Mouse (Mus musculus) limb, embryonic 13.5 days (tissue): Measurements from ENCODE around the gene Grin1. TPM values are rescaled to one million over a fixed set of nuclear protein-coding genes. Genes with fewer than 3 reads are reported as not detected.

Experiments
- ATAC-seq: fragments of 200-750 bp; cut with Nextera tagmentation; 2 replicates; pipeline ENCODE4 v1.8.0; 2017; ENCODE audit warnings: low read depth, moderate number of reproducible peaks, moderate TSS enrichment; ENCODE audit not compliant: low FRiP score
- H3K27ac ChIP-seq: fragments of 300-500 bp; sonication (generic); 2 replicates; pipeline ENCODE4 v1.5.1; 2015; ENCODE audit warnings: inconsistent platforms, mild to moderate bottlenecking, moderate library complexity
- H3K27me3 ChIP-seq: fragments of 300-500 bp; sonication (generic); 2 replicates; pipeline ENCODE4 v1.6.1; 2015; ENCODE audit warnings: mild to moderate bottlenecking, inconsistent platforms
- H3K36me3 ChIP-seq: fragments of 300-500 bp; sonication (generic); 2 replicates; pipeline ENCODE4 v1.6.1; 2015; ENCODE audit warnings: inconsistent platforms, mild to moderate bottlenecking, moderate library complexity
- H3K4me1 ChIP-seq: fragments of 300-500 bp; sonication (generic); 2 replicates; pipeline ENCODE4 v1.6.1; 2015; ENCODE audit warnings: inconsistent platforms
- H3K4me2 ChIP-seq: fragments of 300-500 bp; sonication (generic); replicated peaks from 2 replicates; pipeline ENCODE4 v1.6.1; 2015; ENCODE audit warnings: inconsistent platforms, mild to moderate bottlenecking, moderate library complexity
- H3K4me3 ChIP-seq: fragments of 300-500 bp; sonication (generic); 2 replicates; pipeline ENCODE4 v1.5.1; 2015; ENCODE audit warnings: moderate library complexity, mild to moderate bottlenecking, inconsistent platforms
- H3K9ac ChIP-seq: fragments of 300-500 bp; sonication (generic); 2 replicates; pipeline ENCODE4 v1.6.1; 2015; ENCODE audit warnings: mild to moderate bottlenecking, inconsistent platforms
- H3K9me3 ChIP-seq: fragments of 300-500 bp; sonication (generic); 2 replicates; pipeline ENCODE4 v1.6.1; 2016; ENCODE audit warnings: inconsistent platforms
- WGBS: fragments of 180-500 bp; shearing (Covaris S2); methylation state at CpG from one replicate; pipeline ENCODE4 v1.1.7; 2015; 5-methylcytosine and 5-hydroxymethylcytosine counted together
- polyA plus RNA-seq: library from polyadenylated mRNA; unstranded; fragments of >200 nt; fragmentation: Nextera tagmentation; extraction: Ambion mirVana; gene quantifications from 2 replicates; pipeline ENCODE4 v1.2.1, GENCODE M21; 2015

The Grin1 gene
- polyA plus RNA-seq, 1 experiment from 2014 or later, result 0.61 TPM

GRCm38 (mm10) chr2:25271827-25272511, 47.0 kb downstream of the Grin1 start, which contains the start of the genes Ssna1 and Anapc2:
TSS of gene Ssna1 (minus strand) at chr2:25272438.
TSS of gene Anapc2 (plus strand) at chr2:25272478.
- peak; percentile 98 for ATAC-seq
- H3K4me2 ChIP-seq, result peak within 1 kb of the TSS; percentile 93

GRCm38 (mm10) chr2:25267746-25268309, 51.2 kb downstream of the Grin1 start:
- 75% methylated on average over 4 of the region's 4 CpGs for WGBS
- Histone ChIP-seq H3K9ac (no peak overlapping the region), H3K4me2 (no peak overlapping the region), H3K27ac (no peak overlapping the region), H3K4me3 (no peak overlapping the region), H3K27me3 (peaks cover 22% of the 10 kb centered on the region), H3K4me1 (peaks cover 52% of the 10 kb centered on the region), H3K36me3 (peaks cover 27% of the 10 kb centered on the region), H3K9me3 (no peaks in the 10 kb centered on the region)
- ATAC-seq, result no peak

More at GRCm38 (mm10) chr2:25271827-25272511, 47.0 kb downstream of the Grin1 start, which contains the start of the genes Ssna1 and Anapc2:
- Histone ChIP-seq H3K4me3 (peak within 1 kb of the TSS; percentile 94), H3K9ac (peak within 1 kb of the TSS; percentile 93), H3K27ac (peak within 1 kb of the TSS; percentile 72), H3K9me3 (no peaks in the 10 kb centered on the region), H3K36me3 (peaks cover 65% of the 10 kb centered on the region), H3K27me3 (no peaks in the 10 kb centered on the region), H3K4me1 (peaks cover 28% of the 10 kb centered on the region)
- WGBS, result under 1% methylated on average over 55 of the region's 55 CpGs

- H3K27ac ChIP-seq, result no peak overlapping the region
- H3K27me3 ChIP-seq, result peaks cover 22% of the 10 kb centered on the region
- no peak overlapping the region for H3K9ac ChIP-seq
- no peak overlapping the region for H3K4me2 ChIP-seq
- peaks cover 52% of the 10 kb centered on the region for H3K4me1 ChIP-seq
- no peak for ATAC-seq
- H3K9me3 ChIP-seq, result no peaks in the 10 kb centered on the region
- H3K36me3 ChIP-seq, result peaks cover 27% of the 10 kb centered on the region
- no peak overlapping the region for H3K4me3 ChIP-seq
Measured at GRCm38 (mm10) chr2:25267241-25267640, 51.7 kb downstream of the Grin1 start.

GRCm38 (mm10) chr2:25266720-25267119, 52.3 kb downstream of the Grin1 start:
- WGBS, result 59% methylated on average over 2 of the region's 2 CpGs

GRCm38 (mm10) chr2:25265897-25266656, 52.9 kb downstream of the Grin1 start:
- Histone ChIP-seq H3K9me3 (no peaks in the 10 kb centered on the region), H3K27me3 (peaks cover 22% of the 10 kb centered on the region), H3K36me3 (peaks cover 27% of the 10 kb centered on the region), H3K4me3 (no peak overlapping the region), H3K27ac (no peak overlapping the region), H3K4me2 (peak overlapping the region; percentile 99), H3K9ac (no peak overlapping the region), H3K4me1 (peaks cover 45% of the 10 kb centered on the region)
- no peak for ATAC-seq
- 64% methylated on average over 6 of the region's 6 CpGs for WGBS

More at GRCm38 (mm10) chr2:25266720-25267119, 52.3 kb downstream of the Grin1 start:
- peaks cover 51% of the 10 kb centered on the region for H3K4me1 ChIP-seq
- H3K9me3 ChIP-seq, result no peaks in the 10 kb centered on the region
- H3K9ac ChIP-seq, result no peak overlapping the region
- H3K36me3 ChIP-seq, result peaks cover 27% of the 10 kb centered on the region
- no peak overlapping the region for H3K4me3 ChIP-seq
- H3K27ac ChIP-seq, result no peak overlapping the region
- peaks cover 22% of the 10 kb centered on the region for H3K27me3 ChIP-seq
- no peak for ATAC-seq
- peak overlapping the region; percentile 99; the same call in 1 of the 2 replicates for H3K4me2 ChIP-seq

- Histone ChIP-seq H3K27ac (no peak overlapping the region), H3K4me3 (no peak overlapping the region), H3K4me2 (peak overlapping the region; percentile 99; the same call in 1 of the 2 replicates), H3K4me1 (peaks cover 39% of the 10 kb centered on the region), H3K27me3 (peaks cover 22% of the 10 kb centered on the region), H3K36me3 (peaks cover 14% of the 10 kb centered on the region), H3K9ac (peak overlapping the region; percentile 79), H3K9me3 (no peaks in the 10 kb centered on the region)
- no peak for ATAC-seq
- WGBS, result 66% methylated on average over 3 of the region's 3 CpGs
Measured at GRCm38 (mm10) chr2:25264851-25265250, 54.1 kb downstream of the Grin1 start.

GRCm38 (mm10) chr2:25264286-25264660, 54.7 kb downstream of the Grin1 start:
- peaks cover 39% of the 10 kb centered on the region for H3K4me1 ChIP-seq
- ATAC-seq, result no peak
- peak overlapping the region; percentile 68 for H3K4me3 ChIP-seq
- no peak overlapping the region for H3K27ac ChIP-seq
- H3K9ac ChIP-seq, result peak overlapping the region; percentile 79; the same call in 1 of the 2 replicates
- peaks cover 9% of the 10 kb centered on the region for H3K36me3 ChIP-seq
- peak overlapping the region; percentile 99 for H3K4me2 ChIP-seq
- H3K27me3 ChIP-seq, result peaks cover 22% of the 10 kb centered on the region
- no peaks in the 10 kb centered on the region for H3K9me3 ChIP-seq
- WGBS, result 71% methylated on average over 5 of the region's 5 CpGs

- Histone ChIP-seq H3K27me3 (peaks cover 22% of the 10 kb centered on the region), H3K9me3 (no peaks in the 10 kb centered on the region), H3K9ac (peak overlapping the region; percentile 79), H3K4me2 (peak overlapping the region; percentile 99), H3K4me1 (peaks cover 39% of the 10 kb centered on the region), H3K4me3 (peak overlapping the region; percentile 68), H3K36me3 (peaks cover 9% of the 10 kb centered on the region; the same call in 1 of the 2 replicates), H3K27ac (no peak overlapping the region)
- no peak for ATAC-seq
- 18% methylated on average over 12 of the region's 12 CpGs for WGBS
Measured at GRCm38 (mm10) chr2:25263623-25264285, 55.2 kb downstream of the Grin1 start.

GRCm38 (mm10) chr2:25262795-25263622, 56.0 kb downstream of the Grin1 start:
- Histone ChIP-seq H3K9me3 (no peaks in the 10 kb centered on the region), H3K9ac (peak overlapping the region; percentile 79), H3K36me3 (0 out of 2 replicates have a peak, but pooled peaks cover 6% of the 10 kb centered on the region), H3K4me2 (peak overlapping the region; percentile 99), H3K4me3 (peak overlapping the region; percentile 68), H3K4me1 (peaks cover 39% of the 10 kb centered on the region), H3K27ac (no peak overlapping the region), H3K27me3 (peaks cover 22% of the 10 kb centered on the region)
- under 1% methylated on average over 82 of the region's 82 CpGs for WGBS
- no peak for ATAC-seq

GRCm38 (mm10) chr2:25262291-25262767, 56.7 kb downstream of the Grin1 start, which contains the start of gene Tprn:
TSS of gene Tprn (plus strand) at chr2:25262618.
- Histone ChIP-seq H3K9me3 (no peaks in the 10 kb centered on the region), H3K4me2 (peak within 1 kb of the TSS; percentile 99), H3K27me3 (peaks cover 22% of the 10 kb centered on the region), H3K9ac (peak within 1 kb of the TSS; percentile 79), H3K27ac (no peak within 1 kb of the TSS), H3K4me1 (peaks cover 39% of the 10 kb centered on the region), H3K4me3 (peak within 1 kb of the TSS; percentile 68), H3K36me3 (0 out of 2 replicates have a peak, but pooled peaks cover 6% of the 10 kb centered on the region)
- under 1% methylated on average over 38 of the region's 39 CpGs for WGBS
- ATAC-seq, result peak; percentile 99
